Mouse (Mus musculus) heart, postnatal 25 days (tissue): ENCODE measurements around the gene Nfyb. TPM values are rescaled to one million over a fixed set of nuclear protein-coding genes. Genes with fewer than 3 reads are reported as not detected.

Experiments used
- DNase-seq: peaks from one replicate; pipeline ENCODE4 v3.0.0; 2022; ENCODE audit warnings: low spot score
- intact Hi-C: fragments of 180-260 bp; cut with DNase I; formaldehyde crosslinking; loops from one replicate; pipeline ENCODE4 v1.15.1; 2025
- total RNA-seq, 2 experiments: library from RNA; stranded (reverse); gene quantifications; 2 replicates each; pipeline ENCODE4 v1.2.3; 2021

Gene Nfyb
- total RNA-seq, 2 experiments from 2014 or later: 13.3 to 17.6 TPM

DNA sequence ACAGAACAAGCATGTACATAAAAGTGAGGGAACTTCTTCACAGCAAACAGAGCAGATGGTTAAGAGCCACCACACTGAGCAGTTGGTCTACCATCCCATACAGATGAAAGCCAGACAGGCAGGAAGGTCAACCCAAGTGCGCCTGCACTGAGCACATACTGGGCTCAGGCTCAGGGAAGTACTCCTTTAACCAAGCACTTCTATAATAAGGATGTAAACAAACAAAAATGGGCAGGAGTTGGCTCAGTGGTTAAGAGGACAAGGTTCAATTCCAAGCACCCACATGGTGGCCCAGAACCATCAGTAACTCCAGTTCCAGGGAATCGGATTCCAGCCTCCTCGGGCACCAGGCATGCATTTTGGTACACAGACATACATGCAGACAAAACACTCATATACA lies 11.0 kb downstream of the Nfyb start:
- intact Hi-C loops: no loop called here
- no peak for DNase-seq

DNA sequence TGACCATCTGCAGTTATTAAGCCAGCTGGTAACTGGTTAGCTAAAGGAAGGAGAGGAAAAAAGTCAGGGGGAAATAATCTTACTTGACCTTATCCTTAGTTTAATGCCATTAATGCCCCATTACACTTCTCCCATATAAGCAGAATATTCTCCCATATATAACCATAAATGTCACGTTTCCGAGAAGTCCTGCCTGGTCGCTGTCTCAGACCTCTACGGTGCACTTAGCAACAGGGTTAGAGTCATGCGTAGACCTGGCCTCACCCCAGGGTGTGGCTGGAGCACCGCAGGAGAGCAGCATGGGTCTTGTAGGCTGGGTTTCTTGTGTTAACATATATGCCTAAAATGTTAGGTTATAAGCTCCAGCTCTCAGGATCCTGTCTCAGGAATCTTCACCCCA lies 13.2 kb downstream of the Nfyb start:
- intact Hi-C loops: no loop called here
- no peak for DNase-seq

DNA sequence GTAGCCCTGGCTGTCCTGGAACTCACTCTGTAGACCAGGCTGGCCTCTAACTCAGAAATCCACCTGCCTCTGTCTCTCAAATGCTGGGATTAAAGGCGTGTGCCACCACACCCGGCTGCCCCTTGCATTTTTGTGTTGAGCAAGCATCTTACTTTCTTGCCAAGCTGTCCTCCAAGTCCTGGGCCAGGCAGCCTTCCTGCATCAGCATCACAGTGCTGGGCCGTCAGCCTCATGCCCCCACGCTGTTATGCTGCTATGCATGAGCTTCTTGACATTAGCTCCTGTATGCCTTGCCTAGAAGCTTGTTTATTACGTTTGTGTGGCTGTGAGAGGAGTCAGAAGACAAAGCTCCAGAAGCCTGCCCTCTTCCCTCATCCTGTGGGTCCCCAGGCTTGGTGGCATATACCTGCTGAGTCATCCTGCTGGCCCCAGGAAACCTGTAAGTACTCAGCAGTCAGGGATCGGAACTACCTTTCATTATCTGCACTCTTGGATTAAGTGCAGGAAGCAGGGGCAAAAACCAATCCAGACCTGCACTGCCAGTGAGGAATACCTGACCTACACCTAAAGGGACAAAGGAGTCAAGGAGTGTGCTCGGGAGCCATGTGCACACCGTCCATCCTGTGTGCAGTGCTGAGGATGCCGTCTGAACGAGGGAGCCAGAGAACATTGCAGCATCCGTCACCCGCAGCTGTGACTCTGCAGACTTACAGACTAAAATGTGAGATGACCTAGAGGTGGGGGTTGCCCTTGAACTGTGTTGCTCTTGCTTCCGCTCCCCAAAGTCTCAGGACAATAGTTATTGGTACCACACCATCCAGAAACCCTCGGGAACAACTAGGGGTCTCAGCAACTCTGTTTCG lies 16.7 kb downstream of the Nfyb start:
- intact Hi-C loops: no loop called here
- DNase-seq: no peak

DNA sequence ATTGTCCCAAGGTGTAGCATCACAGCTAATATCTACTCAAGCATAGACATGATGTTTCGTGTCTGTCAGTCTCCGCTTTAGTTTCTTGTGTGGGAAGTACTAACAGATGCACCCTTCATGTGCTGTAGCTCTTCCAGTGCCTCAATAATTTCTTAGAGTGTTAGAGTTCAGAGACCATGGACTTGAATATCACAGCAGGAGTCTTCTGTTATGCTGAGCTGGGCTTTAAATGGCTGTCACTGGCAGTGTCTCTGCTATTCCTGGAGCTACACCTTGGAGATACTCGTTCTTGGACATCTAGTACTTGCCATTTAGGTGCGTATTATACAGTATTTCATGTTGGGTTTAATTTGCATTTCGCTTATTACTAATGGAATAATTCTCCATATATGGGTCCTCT lies 18.6 kb downstream of the Nfyb start:
- intact Hi-C loops: no loop called here
- no peak for DNase-seq

DNA sequence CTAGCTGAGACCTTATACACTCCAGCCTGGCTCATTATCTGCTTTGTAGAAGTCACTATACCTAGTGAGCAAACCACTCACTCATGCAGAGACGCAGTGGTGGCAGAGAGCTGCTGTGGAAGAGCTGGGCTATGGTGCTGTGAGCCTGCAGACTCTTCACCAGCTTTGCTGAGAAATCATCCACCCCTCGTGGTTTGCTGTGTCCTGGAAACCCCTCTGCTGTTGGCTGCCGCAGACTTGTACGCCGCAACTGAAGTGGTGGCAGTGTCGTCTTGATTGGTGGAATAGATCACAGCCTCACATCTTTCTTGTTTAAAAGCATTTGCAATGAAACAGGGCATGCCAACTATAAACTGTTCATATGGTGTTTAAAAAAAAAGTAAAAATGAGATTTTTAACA lies 19.6 kb downstream of the Nfyb start:
- no peak for DNase-seq
- intact Hi-C loops: loop anchor here (5.0 kb wide), 1 partner anchor 77 kb away; no protein-coding TSS in a partner anchor

DNA sequence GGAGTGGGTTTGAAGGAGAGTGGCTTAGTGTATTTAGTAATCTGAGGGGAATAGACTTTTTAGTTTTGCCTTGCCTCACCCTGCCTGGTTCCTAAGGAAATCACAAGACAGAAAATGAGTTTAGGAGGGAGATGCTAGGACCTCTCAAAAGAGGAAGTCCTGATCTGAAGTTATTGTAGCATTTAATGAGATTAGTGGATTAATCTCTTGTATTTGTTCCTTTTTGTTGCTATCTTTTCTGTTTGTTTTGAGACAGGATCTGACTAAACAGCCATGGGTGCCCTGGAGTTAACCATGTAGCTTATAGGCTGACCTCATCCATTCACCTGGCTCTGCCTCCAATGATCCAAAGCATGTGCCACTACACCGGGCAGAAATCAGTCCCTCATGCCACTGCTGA lies 21.4 kb downstream of the Nfyb start:
- intact Hi-C loops: loop anchor here (5.0 kb wide), 1 partner anchor 75 kb away; no protein-coding TSS in a partner anchor
- no peak for DNase-seq

DNA sequence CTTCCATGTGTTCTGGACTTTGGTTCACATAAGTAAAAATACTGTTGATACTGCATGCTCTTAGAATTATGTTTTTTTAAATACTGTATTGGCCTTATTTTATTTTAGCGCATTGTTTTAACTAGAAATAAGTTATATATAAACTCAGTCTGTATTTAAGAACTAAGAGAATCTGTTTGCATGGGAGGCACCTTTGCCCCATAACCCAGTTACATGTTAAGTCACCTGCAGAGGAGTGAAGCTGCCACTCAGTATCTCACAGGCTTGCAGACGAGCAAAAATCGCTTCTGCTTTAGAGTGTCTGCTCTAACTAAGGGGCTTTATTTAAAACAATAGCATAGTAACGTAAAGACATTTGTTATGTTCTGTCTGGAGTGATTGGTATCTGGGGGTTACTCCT lies 22.1 kb downstream of the Nfyb start:
- intact Hi-C loops: loop anchor here (5.0 kb wide), 1 partner anchor 75 kb away; no protein-coding TSS in a partner anchor
- no peak for DNase-seq

DNA sequence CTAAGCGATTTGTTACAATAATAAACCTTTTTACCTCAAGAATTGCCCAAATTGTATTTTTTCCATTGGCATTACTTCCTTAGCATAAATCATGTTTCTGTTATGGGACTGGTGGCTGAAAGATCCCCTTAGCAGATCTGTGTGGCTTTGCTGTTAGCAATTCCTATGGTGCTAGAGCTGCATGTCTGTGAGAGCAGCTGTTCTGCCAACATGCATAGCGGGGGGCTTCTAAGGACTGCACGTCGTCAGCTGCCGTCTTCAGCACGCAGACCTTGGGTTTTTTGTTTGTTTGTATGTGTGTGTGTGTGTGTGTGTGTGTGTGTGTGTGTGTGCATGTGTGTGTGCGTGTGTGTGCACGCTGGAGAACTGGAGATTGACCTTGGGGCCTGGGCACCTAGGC lies 22.6 kb downstream of the Nfyb start:
- intact Hi-C loops: loop anchor here (5.0 kb wide), 1 partner anchor 74 kb away; no protein-coding TSS in a partner anchor
- DNase-seq: no peak

DNA sequence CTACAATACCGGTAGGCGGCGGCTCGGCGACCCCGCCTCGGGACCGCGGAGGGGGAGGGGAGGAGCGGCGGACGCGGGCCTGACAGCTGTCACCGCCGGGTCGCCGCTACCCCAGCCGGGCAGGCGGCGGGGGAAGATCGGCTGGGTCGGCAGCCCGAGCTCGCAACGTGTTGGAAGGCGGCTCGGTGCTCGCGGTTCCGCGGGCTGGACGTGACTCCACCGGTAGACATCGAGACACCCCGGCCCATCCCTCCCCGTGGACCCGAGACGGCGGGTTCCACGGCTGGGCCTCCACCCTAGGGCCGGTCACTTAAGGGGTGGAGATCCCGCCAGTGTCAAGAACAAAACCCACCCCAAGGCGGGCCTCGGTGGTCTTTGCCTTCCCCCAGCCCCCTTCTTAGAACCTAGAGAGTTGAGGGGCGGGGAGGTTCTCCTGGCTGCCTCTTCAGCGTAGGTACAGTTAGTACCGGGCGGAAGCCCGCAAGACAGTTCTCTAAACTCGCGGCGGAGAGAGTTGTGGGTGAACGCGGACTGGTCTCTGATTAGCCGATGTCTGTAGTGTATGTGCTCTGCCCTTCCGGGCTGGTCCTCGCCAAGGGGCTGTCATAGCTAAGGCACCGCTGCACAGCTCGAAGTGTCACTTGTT lies 64.5 kb downstream of the Nfyb start:
- intact Hi-C loops: loop anchor here (2.0 to 5.0 kb wide), 2 partner anchors 63 to 67 kb away; partner anchors contain the start of gene Nfyb
- no peak for DNase-seq

DNA sequence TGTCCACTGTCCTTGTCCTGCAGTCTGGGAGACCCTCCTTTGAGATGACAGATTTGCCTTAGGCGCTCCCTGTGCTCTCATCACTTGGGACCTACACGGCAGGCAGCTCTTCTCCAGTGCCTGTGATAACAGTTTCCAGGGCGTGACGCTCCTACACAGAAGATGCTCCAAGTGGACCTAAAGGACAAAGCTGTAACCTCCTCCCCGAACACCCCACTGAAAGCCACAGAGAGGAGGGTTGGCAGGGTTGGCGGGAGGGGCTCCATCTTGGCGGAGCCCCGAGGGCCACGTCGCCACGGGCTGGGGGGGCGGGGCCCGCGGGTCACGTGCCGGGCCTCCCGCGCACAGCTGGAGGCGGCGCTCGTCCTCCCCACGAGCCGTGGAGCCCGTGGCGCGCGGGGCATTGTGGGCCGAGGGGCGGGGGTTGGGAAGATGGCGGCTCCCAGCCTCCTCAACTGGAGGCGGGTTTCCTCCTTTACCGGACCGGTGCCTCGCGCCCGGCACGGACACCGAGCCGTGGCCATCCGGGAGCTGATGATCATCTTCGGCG lies 65.2 kb downstream of the Nfyb start:
- intact Hi-C loops: loop anchor here (2.0 to 5.0 kb wide), 2 partner anchors 64 to 66 kb away; partner anchors contain the start of gene Nfyb
- DNase-seq: peak; percentile 80

Other genes starting within 250 kb of the Nfyb start
- 10 to 100 TPM; 29.3 to 31.4 TPM for gene 1190007I07Rik, start 140.9 kb downstream of the Nfyb start, total RNA-seq
- gene Tdg, start 134.3 kb downstream of the Nfyb start, total RNA-seq: 10 to 100 TPM; 15.9 to 18.8 TPM
- gene Glt8d2, start 73.5 kb downstream of the Nfyb start, total RNA-seq: 1 to 10 TPM; 3.4 to 3.6 TPM
- gene Hcfc2, start 68.0 kb downstream of the Nfyb start, total RNA-seq: 10 to 100 TPM; 31.3 to 31.6 TPM
- gene Txnrd1, start 69.8 kb upstream of the Nfyb start, total RNA-seq: 10 to 100 TPM; 44.1 to 50.2 TPM
- 1 to 10 TPM in 1 of 2 experiments, under 1 TPM in 1; 0.57 to 1.3 TPM for gene Eid3, start 102.5 kb upstream of the Nfyb start, total RNA-seq
- gene Chst11, start 221.4 kb upstream of the Nfyb start, total RNA-seq: 1 to 10 TPM; 2.8 to 3.4 TPM